Mouse (Mus musculus) yolk sac, embryonic 10.5 days (tissue): ENCODE results near the gene Slc29a1.
"Not testable (repeated sequence)": the region's sequence is repeated elsewhere in the genome, so short reads cannot be mapped to it uniquely, and the experiment has no call there.

Source experiments
- DNase-seq: peaks from one replicate; pipeline ENCODE4 v3.0.0-alpha.2; 2017; ENCODE audit warnings: low spot score

The Slc29a1 gene

GRCm38 (mm10) chr17:45599446-45600242 is at the start of gene Slc29a1:
Gene Slc29a1, minus strand, starts transcription at chr17:45599606.
- DNase-seq: peak; percentile 51

- DNase-seq: no peak
Observed at GRCm38 (mm10) chr17:45644185-45644584, 44.8 kb upstream of the Slc29a1 start.

- DNase-seq: no peak
Observed at GRCm38 (mm10) chr17:45642701-45643100, 43.3 kb upstream of the Slc29a1 start.

- no peak for DNase-seq
Observed at GRCm38 (mm10) chr17:45641981-45642380, 42.6 kb upstream of the Slc29a1 start.

GRCm38 (mm10) chr17:45638596-45639295 is 39.3 kb upstream of the Slc29a1 start:
- no peak for DNase-seq

- no peak for DNase-seq
Observed at GRCm38 (mm10) chr17:45634033-45634432, 34.6 kb upstream of the Slc29a1 start.

GRCm38 (mm10) chr17:45631940-45632339 is 32.5 kb upstream of the Slc29a1 start:
- no peak for DNase-seq

GRCm38 (mm10) chr17:45630992-45631391 is 31.6 kb upstream of the Slc29a1 start:
- DNase-seq: no peak

GRCm38 (mm10) chr17:45629861-45630694 is 30.7 kb upstream of the Slc29a1 start:
- no peak for DNase-seq

- no peak for DNase-seq
Observed at GRCm38 (mm10) chr17:45628885-45629855, 29.8 kb upstream of the Slc29a1 start.

GRCm38 (mm10) chr17:45628160-45628559 is 28.8 kb upstream of the Slc29a1 start:
- DNase-seq: no peak

GRCm38 (mm10) chr17:45626577-45627134 is 27.2 kb upstream of the Slc29a1 start:
- peak; percentile 54 for DNase-seq

GRCm38 (mm10) chr17:45623425-45623824 is 24.0 kb upstream of the Slc29a1 start:
- DNase-seq: not testable (repeated sequence)

GRCm38 (mm10) chr17:45619386-45620256 is 20.2 kb upstream of the Slc29a1 start:
- no peak for DNase-seq

- peak; percentile 86 for DNase-seq
Observed at GRCm38 (mm10) chr17:45618941-45619385, 19.6 kb upstream of the Slc29a1 start.

- DNase-seq: no peak
Observed at GRCm38 (mm10) chr17:45617655-45618054, 18.2 kb upstream of the Slc29a1 start.

GRCm38 (mm10) chr17:45616679-45617078 is 17.3 kb upstream of the Slc29a1 start:
- no peak for DNase-seq

- DNase-seq: no peak
Observed at GRCm38 (mm10) chr17:45616046-45616650, 16.7 kb upstream of the Slc29a1 start.

GRCm38 (mm10) chr17:45612921-45613320 is 13.5 kb upstream of the Slc29a1 start:
- no peak for DNase-seq
